Mouse (Mus musculus): ENCODE results near the gene Rhbdl3. TPM values are rescaled to one million over a fixed set of nuclear protein-coding genes. Genes with fewer than 3 reads are reported as not detected.

Rhbdl3 gene
- polyA plus RNA-seq, 1 experiment: 2.8 TPM

DNA sequence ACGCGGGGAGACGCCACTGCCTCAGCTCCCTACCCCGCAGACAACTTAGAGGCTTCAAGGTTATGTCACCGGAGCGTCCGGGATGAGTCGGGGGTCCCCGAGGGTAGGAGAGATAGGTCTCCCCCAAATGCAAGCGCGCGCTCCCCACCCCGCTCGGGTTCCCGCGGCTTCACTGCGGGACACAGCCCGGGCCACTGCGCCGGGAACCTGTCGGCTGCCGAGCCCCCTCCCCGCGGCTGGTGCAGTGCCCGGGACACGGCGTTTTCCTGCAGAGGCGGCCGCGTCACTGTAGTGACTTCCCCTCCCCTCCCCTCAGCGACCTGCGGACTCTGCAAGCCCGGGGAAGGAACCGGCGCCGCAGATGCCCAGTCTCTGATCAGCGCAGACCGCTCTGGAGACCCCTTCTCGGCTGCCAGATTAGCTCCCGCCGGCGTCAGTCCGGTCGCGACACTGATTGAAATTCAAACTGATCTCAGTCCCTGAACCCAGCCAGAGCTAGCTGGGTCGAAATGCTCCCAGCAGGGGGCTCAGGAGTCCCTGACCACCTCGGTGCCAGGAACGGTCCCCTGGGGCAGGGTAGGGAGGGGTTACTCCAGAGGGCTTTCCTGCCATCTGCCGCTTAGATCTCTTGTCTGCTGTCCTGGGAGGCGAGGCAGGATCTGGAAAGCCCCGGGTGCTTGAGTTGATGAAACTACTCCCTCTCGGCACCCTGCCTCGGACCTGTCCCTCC lies 769 bp downstream of the Rhbdl3 start:
- TF ChIP-seq CTCF (conservative IDR thresholded peaks at IDR 0.05; ENCODE audit: insufficient read depth, insufficient read length, low read depth, low read length) (no peak), POLR2A (IDR thresholded peaks at IDR 0.05; ENCODE audit: low read depth, low read length) (no peak)
- under 1% methylated on average over 51 of the region's 53 CpGs for WGBS
- Histone ChIP-seq H3K4me1 (ENCODE audit: control insufficient read depth, insufficient read depth, low read length) (no peaks in the 10 kb centered on the region; the same call in 1 of the 2 replicates), H3K36me3 (ENCODE audit: control insufficient read depth, insufficient read depth, low read length) (no peaks in the 10 kb centered on the region), H3K4me3 (ENCODE audit: insufficient read depth, low read depth, low read length) (peak overlapping the region; percentile 49), H3K27me3 (replicated peaks; ENCODE audit: control insufficient read depth, insufficient read depth, low read length) (peaks cover 5% of the 10 kb centered on the region; the same call in 1 of the 2 replicates), H3K27ac (ENCODE audit: insufficient read depth, low read depth, low read length) (no peak overlapping the region)
- peak; percentile 41 for DNase-seq

DNA sequence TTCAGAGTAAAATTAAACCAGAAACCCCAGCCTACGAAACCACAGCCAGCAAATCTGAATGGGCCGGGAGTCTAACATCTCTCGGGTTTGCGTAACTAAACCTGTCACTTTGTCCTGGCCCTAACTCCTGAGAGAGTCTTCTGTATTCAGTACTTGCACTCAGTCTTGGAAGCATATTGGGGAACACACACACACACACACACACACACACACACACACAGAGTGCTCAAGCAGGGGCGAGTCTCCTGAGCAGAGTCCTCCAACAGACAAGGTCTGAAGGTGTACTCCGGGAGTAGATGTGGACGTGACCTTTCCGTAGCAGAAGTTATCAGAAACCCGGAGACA lies 1.3 kb downstream of the Rhbdl3 start:
- Histone ChIP-seq H3K27me3 (replicated peaks; ENCODE audit: control insufficient read depth, insufficient read depth, low read length) (peaks cover 5% of the 10 kb centered on the region; the same call in 1 of the 2 replicates), H3K4me1 (ENCODE audit: control insufficient read depth, insufficient read depth, low read length) (no peaks in the 10 kb centered on the region; the same call in 1 of the 2 replicates), H3K4me3 (ENCODE audit: insufficient read depth, low read depth, low read length) (peak overlapping the region; percentile 49; the same call in 1 of the 2 replicates), H3K27ac (ENCODE audit: insufficient read depth, low read depth, low read length) (no peak overlapping the region), H3K36me3 (ENCODE audit: control insufficient read depth, insufficient read depth, low read length) (no peaks in the 10 kb centered on the region)
- TF ChIP-seq POLR2A (IDR thresholded peaks at IDR 0.05; ENCODE audit: low read depth, low read length) (no peak), CTCF (conservative IDR thresholded peaks at IDR 0.05; ENCODE audit: insufficient read depth, insufficient read length, low read depth, low read length) (no peak)
- no peak for DNase-seq
- 5% methylated on average over 9 of the region's 9 CpGs for WGBS

DNA sequence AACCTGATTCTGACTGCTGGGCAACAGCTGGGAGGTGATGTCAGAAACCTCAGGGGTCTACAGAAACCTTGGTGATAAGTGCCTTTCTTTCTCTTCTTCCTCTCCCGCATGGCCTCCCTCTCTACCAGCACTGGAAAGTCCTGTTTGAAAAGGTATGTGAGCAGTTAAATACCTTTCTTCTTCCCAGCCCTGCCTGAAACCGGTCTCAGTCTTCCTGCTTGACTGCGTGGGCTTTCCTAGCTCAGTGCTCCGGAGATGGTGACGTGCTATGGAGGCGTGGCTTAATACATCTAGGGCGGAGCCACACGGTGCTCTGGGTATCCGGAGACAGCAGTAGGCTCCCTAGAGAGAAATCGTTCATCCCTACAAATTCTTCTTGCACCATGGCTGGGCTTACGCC lies 1.8 kb downstream of the Rhbdl3 start:
- Histone ChIP-seq H3K4me3 (ENCODE audit: insufficient read depth, low read depth, low read length) (peak overlapping the region; percentile 49; the same call in 1 of the 2 replicates), H3K36me3 (ENCODE audit: control insufficient read depth, insufficient read depth, low read length) (no peaks in the 10 kb centered on the region), H3K27ac (ENCODE audit: insufficient read depth, low read depth, low read length) (no peak overlapping the region), H3K27me3 (replicated peaks; ENCODE audit: control insufficient read depth, insufficient read depth, low read length) (peaks cover 5% of the 10 kb centered on the region; the same call in 1 of the 2 replicates), H3K4me1 (ENCODE audit: control insufficient read depth, insufficient read depth, low read length) (no peaks in the 10 kb centered on the region; the same call in 1 of the 2 replicates)
- DNase-seq: peak; percentile 81
- TF ChIP-seq CTCF (conservative IDR thresholded peaks at IDR 0.05; ENCODE audit: insufficient read depth, insufficient read length, low read depth, low read length): no peak
- TF ChIP-seq POLR2A (IDR thresholded peaks at IDR 0.05; ENCODE audit: low read depth, low read length): no peak
- WGBS: 1% methylated on average over 11 of the region's 11 CpGs

DNA sequence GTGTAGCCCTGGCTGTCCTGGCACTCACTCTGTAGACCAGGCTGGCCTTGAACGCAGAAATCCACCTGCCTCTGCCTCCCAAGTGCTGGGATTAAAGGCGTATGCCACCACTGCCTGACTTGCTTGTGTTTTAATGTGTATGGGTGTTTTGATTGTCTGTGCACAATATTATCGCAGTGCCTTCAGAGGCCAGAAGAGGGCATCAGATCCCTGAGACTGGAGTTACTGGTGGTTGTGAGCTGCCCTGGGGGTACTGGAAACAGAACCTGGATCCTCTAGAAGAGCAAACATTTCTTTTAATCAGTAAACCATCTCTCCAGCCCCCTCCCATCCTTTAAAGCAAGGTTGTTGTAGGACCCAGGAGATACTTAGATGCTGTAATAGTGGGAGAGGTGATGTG lies 3.0 kb downstream of the Rhbdl3 start:
- H3K27me3 ChIP-seq (replicated peaks; ENCODE audit: control insufficient read depth, insufficient read depth, low read length): peaks cover 5% of the 10 kb centered on the region; the same call in 1 of the 2 replicates
- no peaks in the 10 kb centered on the region; the same call in 1 of the 2 replicates for H3K4me1 ChIP-seq (ENCODE audit: control insufficient read depth, insufficient read depth, low read length)
- no peak overlapping the region for H3K4me3 ChIP-seq (ENCODE audit: insufficient read depth, low read depth, low read length)
- 89% methylated on average over 3 of the region's 3 CpGs for WGBS
- DNase-seq: no peak
- no peaks in the 10 kb centered on the region for H3K36me3 ChIP-seq (ENCODE audit: control insufficient read depth, insufficient read depth, low read length)
- TF ChIP-seq POLR2A (IDR thresholded peaks at IDR 0.05; ENCODE audit: low read depth, low read length) (no peak), CTCF (conservative IDR thresholded peaks at IDR 0.05; ENCODE audit: insufficient read depth, insufficient read length, low read depth, low read length) (0 out of 2 replicates have a peak, but pooled peaks have one; percentile 21)
- no peak overlapping the region for H3K27ac ChIP-seq (ENCODE audit: insufficient read depth, low read depth, low read length)

DNA sequence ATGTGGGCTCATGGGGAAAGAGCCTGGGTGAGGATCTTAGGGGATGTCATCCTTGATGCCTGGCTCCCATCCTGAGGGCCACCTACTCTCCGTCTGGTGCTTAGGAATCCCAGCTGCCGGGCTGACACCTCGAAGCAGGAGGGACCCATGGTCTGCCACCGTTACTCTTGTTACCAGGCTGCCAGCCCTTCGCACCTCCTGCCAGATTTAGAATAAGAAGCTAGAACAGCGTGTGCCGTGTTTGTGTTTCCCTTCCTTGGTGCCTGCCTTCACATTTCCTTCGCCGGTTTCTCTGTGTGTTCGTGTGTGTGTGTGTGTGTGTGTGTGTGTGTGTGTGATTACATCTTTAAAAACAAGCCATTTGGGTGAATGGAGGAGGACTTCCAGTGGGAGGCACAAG lies 4.1 kb downstream of the Rhbdl3 start:
- Histone ChIP-seq H3K4me1 (ENCODE audit: control insufficient read depth, insufficient read depth, low read length) (no peaks in the 10 kb centered on the region; the same call in 1 of the 2 replicates), H3K27ac (ENCODE audit: insufficient read depth, low read depth, low read length) (no peak overlapping the region), H3K36me3 (ENCODE audit: control insufficient read depth, insufficient read depth, low read length) (no peaks in the 10 kb centered on the region), H3K4me3 (ENCODE audit: insufficient read depth, low read depth, low read length) (no peak overlapping the region), H3K27me3 (replicated peaks; ENCODE audit: control insufficient read depth, insufficient read depth, low read length) (peaks cover 5% of the 10 kb centered on the region; the same call in 1 of the 2 replicates)
- DNase-seq: no peak
- 81% methylated on average over 10 of the region's 10 CpGs for WGBS
- no peak for TF ChIP-seq CTCF (conservative IDR thresholded peaks at IDR 0.05; ENCODE audit: insufficient read depth, insufficient read length, low read depth, low read length)
- TF ChIP-seq POLR2A (IDR thresholded peaks at IDR 0.05; ENCODE audit: low read depth, low read length): no peak

DNA sequence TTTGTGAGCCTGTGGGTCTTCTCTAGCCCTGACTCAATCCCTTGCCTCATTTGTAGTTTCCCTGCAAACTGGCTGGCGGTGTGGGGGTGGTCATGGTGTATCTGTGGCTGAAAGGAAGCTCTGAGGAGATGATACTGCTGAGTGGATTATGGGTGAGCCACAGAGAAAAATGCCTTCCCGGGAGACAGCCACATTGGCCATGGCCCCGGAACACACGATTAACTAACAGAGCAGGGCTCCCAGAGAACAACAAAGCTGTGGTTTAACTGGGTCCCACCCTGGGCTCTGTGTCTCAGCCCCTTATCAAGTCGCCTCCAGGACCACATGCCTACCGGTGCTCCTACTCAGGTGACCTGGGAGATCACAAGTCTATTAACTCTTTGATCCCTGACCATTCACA lies 7.8 kb downstream of the Rhbdl3 start:
- H3K27me3 ChIP-seq (replicated peaks; ENCODE audit: control insufficient read depth, insufficient read depth, low read length): no peaks in the 10 kb centered on the region
- H3K36me3 ChIP-seq (ENCODE audit: control insufficient read depth, insufficient read depth, low read length): no peaks in the 10 kb centered on the region
- H3K27ac ChIP-seq (ENCODE audit: insufficient read depth, low read depth, low read length): no peak overlapping the region
- TF ChIP-seq POLR2A (IDR thresholded peaks at IDR 0.05; ENCODE audit: low read depth, low read length) (no peak), CTCF (conservative IDR thresholded peaks at IDR 0.05; ENCODE audit: insufficient read depth, insufficient read length, low read depth, low read length) (no peak)
- WGBS: 63% methylated on average over 6 of the region's 6 CpGs
- DNase-seq: no peak
- H3K4me3 ChIP-seq (ENCODE audit: insufficient read depth, low read depth, low read length): no peak overlapping the region
- no peaks in the 10 kb centered on the region for H3K4me1 ChIP-seq (ENCODE audit: control insufficient read depth, insufficient read depth, low read length)

DNA sequence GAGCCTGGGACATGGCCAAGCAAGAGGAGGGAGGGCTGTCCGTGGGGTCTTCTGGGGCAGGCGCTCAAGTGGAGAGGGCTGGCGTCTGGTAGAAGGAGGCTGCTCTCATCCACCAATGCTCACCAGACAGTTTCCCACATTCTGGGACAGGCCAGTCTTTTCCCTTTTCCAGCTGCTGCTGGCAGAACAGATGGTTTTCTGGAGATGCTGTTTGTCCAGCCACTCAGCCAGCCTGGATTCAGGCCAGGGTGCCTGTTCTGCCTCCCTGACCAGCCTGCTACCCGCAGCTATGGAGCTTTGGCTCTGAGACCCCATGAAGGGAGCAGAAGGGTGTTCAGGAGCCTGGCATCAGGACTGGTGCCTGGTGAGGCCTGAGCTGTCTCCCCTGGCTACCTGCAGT lies 10.6 kb downstream of the Rhbdl3 start:
- no peak for DNase-seq
- Histone ChIP-seq H3K4me3 (ENCODE audit: insufficient read depth, low read depth, low read length) (no peak overlapping the region), H3K27ac (ENCODE audit: insufficient read depth, low read depth, low read length) (no peak overlapping the region), H3K27me3 (replicated peaks; ENCODE audit: control insufficient read depth, insufficient read depth, low read length) (no peaks in the 10 kb centered on the region), H3K4me1 (ENCODE audit: control insufficient read depth, insufficient read depth, low read length) (no peaks in the 10 kb centered on the region), H3K36me3 (ENCODE audit: control insufficient read depth, insufficient read depth, low read length) (no peaks in the 10 kb centered on the region)
- 61% methylated on average over 4 of the region's 4 CpGs for WGBS
- TF ChIP-seq POLR2A (IDR thresholded peaks at IDR 0.05; ENCODE audit: low read depth, low read length): no peak
- TF ChIP-seq CTCF (conservative IDR thresholded peaks at IDR 0.05; ENCODE audit: insufficient read depth, insufficient read length, low read depth, low read length): no peak

Data from kidney, adult 2 months (tissue).